Mouse (Mus musculus): Measurements from ENCODE around the gene H6pd.

The H6pd gene

DNA sequence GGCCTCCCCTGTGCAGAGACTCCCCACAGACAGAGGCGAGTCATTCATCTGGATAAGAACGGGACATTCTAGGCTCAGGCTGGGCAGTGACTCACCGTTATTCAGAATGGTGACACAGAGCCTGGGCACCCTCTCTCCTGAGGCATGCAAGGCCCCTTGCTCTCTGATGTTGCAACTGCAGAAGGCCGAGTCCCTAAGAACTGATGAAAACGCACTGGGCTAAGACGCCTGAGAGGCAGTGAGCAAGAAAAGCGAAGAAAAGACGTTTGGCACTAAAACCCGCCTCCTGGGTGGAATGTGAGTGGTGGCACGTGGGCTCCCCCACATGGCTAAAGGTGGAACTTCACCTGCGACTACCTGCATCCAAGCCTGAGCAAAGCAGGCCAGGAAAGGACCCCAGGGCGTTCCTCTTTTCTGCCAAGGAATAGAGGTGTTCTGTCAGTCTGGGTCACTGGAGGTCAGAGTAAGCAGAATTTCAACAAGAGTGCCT is 29.0 kb downstream of the H6pd start:
- no peak for TF ChIP-seq POU5F1 (IDR thresholded peaks at IDR 0.05; ENCODE audit: borderline replicate concordance, low read length)
- peak; percentile 99 for TF ChIP-seq CTCF (conservative IDR thresholded peaks at IDR 0.05; ENCODE audit: low read length)
- Histone ChIP-seq H3K27me3 (ENCODE audit: insufficient read depth, low read length) (peaks cover 13% of the 10 kb centered on the region; the same call in 1 of the 2 replicates), H3K4me3 (replicated peaks; ENCODE audit: low read length) (no peak overlapping the region), H3K36me3 (ENCODE audit: insufficient read depth, low read length) (peaks cover 9% of the 10 kb centered on the region; the same call in 1 of the 2 replicates), H3K9me3 (ENCODE audit: low read length) (no peaks in the 10 kb centered on the region), H3K4me1 (replicated peaks; ENCODE audit: low read depth, low read length) (peaks cover 30% of the 10 kb centered on the region)

DNA sequence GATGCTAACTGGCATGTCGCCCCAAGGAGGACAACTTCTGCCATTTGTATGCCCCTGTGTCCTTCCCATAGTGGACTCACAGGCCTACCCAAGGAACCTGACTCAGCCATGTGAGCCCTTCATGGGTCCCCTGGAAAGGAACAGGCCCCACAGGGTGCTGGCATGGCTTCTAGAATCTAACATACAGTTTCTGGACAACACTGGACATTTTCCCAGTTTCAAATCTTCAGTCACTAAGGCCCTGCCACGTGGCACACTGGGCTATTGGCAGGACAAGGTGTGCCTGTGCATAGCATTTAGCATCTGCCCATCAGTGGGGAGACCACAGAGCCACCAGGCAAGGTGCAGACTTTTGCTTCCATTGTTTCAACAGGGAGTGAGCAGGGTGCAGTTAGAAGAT is 30.0 kb downstream of the H6pd start:
- TF ChIP-seq CTCF (conservative IDR thresholded peaks at IDR 0.05; ENCODE audit: low read length) (no peak), POU5F1 (IDR thresholded peaks at IDR 0.05; ENCODE audit: borderline replicate concordance, low read length) (no peak), NANOG (IDR thresholded peaks at IDR 0.05; ENCODE audit: borderline replicate concordance, low read length) (no peak)
- Histone ChIP-seq H3K9me3 (ENCODE audit: low read length) (no peaks in the 10 kb centered on the region), H3K27me3 (ENCODE audit: insufficient read depth, low read length) (peaks cover 13% of the 10 kb centered on the region; the same call in 1 of the 2 replicates), H3K36me3 (ENCODE audit: insufficient read depth, low read length) (peaks cover 9% of the 10 kb centered on the region; the same call in 1 of the 2 replicates), H3K4me1 (replicated peaks; ENCODE audit: low read depth, low read length) (peaks cover 30% of the 10 kb centered on the region), H3K4me3 (replicated peaks; ENCODE audit: low read length) (no peak overlapping the region)

DNA sequence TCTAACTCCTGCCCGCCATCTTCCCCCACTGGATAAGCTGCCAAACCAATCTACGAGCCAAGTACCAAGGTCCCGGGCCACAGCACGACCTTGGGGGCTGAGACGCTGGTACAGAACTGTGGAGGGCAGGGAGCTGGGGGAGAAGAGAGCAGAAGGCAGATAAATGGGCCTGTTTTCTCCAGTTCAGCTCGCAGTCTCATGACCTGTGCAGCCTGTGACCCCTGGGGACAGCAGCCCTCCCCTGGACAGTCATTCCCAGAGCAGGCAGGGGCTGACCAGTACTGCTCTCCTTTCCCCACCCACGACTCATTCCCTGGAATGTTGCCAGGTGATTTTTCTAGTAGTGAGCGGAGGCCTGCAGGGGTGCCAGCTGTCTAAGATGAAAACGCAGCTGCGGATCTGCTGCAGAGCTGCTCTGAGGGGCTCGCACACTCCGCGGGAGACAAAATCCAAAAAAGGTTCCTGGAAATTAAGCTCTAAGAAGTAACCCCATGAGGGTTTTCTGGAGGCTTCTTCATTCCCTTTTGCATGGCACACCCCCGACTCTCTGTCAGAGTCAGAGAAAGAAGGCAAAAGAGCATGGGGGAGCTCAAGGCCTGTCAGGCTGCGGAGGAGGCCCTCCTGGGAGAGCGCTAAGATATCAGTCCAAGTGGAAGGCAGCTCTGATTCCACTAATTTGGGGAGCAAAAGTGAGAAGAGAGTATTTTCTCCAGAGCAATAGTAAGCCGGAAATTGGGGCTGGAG is 30.9 kb downstream of the H6pd start:
- Histone ChIP-seq H3K9me3 (ENCODE audit: low read length) (peaks cover under 1% of the 10 kb centered on the region), H3K36me3 (ENCODE audit: insufficient read depth, low read length) (peaks cover 3% of the 10 kb centered on the region; the same call in 1 of the 2 replicates), H3K4me3 (replicated peaks; ENCODE audit: low read length) (no peak overlapping the region), H3K27me3 (ENCODE audit: insufficient read depth, low read length) (peaks cover 9% of the 10 kb centered on the region; the same call in 1 of the 2 replicates), H3K4me1 (replicated peaks; ENCODE audit: low read depth, low read length) (peaks cover 27% of the 10 kb centered on the region)
- TF ChIP-seq CTCF (conservative IDR thresholded peaks at IDR 0.05; ENCODE audit: low read length) = no peak
- TF ChIP-seq POU5F1 (IDR thresholded peaks at IDR 0.05; ENCODE audit: borderline replicate concordance, low read length) = no peak
- TF ChIP-seq NANOG (IDR thresholded peaks at IDR 0.05; ENCODE audit: borderline replicate concordance, low read length) = no peak

DNA sequence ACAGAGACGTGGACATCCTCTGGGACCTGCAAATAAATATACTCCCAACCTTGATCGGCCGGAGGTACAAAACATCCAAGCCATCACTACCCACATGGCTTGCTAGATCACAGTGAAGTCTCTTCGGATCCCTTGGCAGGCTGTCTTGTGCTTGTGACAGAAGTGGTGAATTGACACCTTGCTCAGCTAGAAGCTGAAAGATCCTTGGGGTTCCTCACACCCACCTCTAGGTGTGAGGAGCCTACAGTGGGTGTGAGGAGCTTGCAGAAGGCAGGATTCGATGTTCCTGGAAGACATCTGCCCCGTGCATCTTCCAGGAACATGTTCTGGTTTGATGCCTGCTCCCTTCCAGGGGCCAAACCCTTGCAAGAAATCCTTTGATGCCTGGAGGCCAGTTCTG is 31.6 kb downstream of the H6pd start:
- peaks cover 3% of the 10 kb centered on the region for H3K9me3 ChIP-seq (ENCODE audit: low read length)
- peaks cover 21% of the 10 kb centered on the region for H3K4me1 ChIP-seq (replicated peaks; ENCODE audit: low read depth, low read length)
- TF ChIP-seq CTCF (conservative IDR thresholded peaks at IDR 0.05; ENCODE audit: low read length) (no peak), NANOG (IDR thresholded peaks at IDR 0.05; ENCODE audit: borderline replicate concordance, low read length) (no peak), POU5F1 (IDR thresholded peaks at IDR 0.05; ENCODE audit: borderline replicate concordance, low read length) (no peak)
- H3K4me3 ChIP-seq (replicated peaks; ENCODE audit: low read length) = no peak overlapping the region
- H3K36me3 ChIP-seq (ENCODE audit: insufficient read depth, low read length) = peaks cover 3% of the 10 kb centered on the region; the same call in 1 of the 2 replicates
- H3K27me3 ChIP-seq (ENCODE audit: insufficient read depth, low read length) = peaks cover 9% of the 10 kb centered on the region; the same call in 1 of the 2 replicates

DNA sequence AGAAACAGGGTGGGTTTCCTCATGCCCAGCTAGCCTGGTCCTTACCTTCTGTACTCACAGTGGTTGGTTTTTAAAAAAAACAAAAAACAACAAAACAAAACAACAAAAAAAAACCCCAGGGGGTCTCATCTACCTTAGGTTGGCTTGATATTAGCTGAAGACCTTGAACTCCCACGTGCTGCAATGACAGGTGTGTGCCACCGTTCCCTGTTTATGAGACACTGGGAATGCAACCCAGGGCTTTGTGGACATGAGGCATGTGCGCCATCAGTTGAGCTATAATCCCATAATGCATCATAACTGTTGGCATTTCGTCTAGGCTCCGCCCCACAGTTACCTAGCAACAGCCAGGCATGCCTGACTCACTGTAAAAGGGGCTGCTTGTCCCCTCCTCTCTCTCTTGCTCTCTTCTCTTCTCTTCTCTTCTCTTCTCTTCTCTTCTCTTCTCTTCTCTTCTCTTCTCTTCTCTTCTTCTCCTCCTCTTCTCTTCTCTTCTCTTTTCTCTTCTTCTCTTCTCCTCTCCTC is 33.0 kb downstream of the H6pd start:
- TF ChIP-seq CTCF (conservative IDR thresholded peaks at IDR 0.05; ENCODE audit: low read length) = no peak
- H3K4me1 ChIP-seq (replicated peaks; ENCODE audit: low read depth, low read length) = peaks cover 20% of the 10 kb centered on the region
- H3K9me3 ChIP-seq (ENCODE audit: low read length) = peaks cover 3% of the 10 kb centered on the region

DNA sequence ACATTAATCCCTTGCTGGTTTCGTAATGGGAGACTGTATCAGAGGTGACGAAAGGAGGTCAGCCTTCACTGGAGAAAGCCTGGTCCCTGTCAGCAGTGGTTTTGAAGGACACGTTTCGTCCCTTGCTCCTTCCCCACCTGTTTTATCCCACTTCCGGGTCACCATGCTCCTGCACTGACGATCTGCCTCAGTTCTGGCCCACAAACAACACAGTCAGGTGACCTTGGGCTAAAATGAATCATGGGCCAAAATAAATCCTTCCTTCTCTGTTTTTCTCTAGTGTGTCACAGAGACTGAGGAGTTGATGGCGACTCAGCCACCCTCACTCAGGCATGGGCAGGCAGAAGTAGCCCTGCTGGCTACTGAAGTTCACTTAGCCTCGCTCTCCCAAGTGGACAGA is 33.5 kb downstream of the H6pd start:
- H3K4me3 ChIP-seq (replicated peaks; ENCODE audit: low read length) = no peak overlapping the region
- H3K27me3 ChIP-seq (ENCODE audit: insufficient read depth, low read length) = peaks cover 7% of the 10 kb centered on the region; the same call in 1 of the 2 replicates
- H3K4me1 ChIP-seq (replicated peaks; ENCODE audit: low read depth, low read length) = peaks cover 24% of the 10 kb centered on the region
- TF ChIP-seq NANOG (IDR thresholded peaks at IDR 0.05; ENCODE audit: borderline replicate concordance, low read length) = no peak
- TF ChIP-seq POU5F1 (IDR thresholded peaks at IDR 0.05; ENCODE audit: borderline replicate concordance, low read length) = no peak
- TF ChIP-seq CTCF (conservative IDR thresholded peaks at IDR 0.05; ENCODE audit: low read length) = no peak
- H3K36me3 ChIP-seq (ENCODE audit: insufficient read depth, low read length) = no peaks in the 10 kb centered on the region
- peaks cover 3% of the 10 kb centered on the region for H3K9me3 ChIP-seq (ENCODE audit: low read length)

More for the DNA sequence above, 33.0 kb downstream of the H6pd start:
- H3K36me3 ChIP-seq (ENCODE audit: insufficient read depth, low read length) = no peaks in the 10 kb centered on the region
- H3K27me3 ChIP-seq (ENCODE audit: insufficient read depth, low read length) = peaks cover 9% of the 10 kb centered on the region; the same call in 1 of the 2 replicates
- no peak overlapping the region for H3K4me3 ChIP-seq (replicated peaks; ENCODE audit: low read length)

DNA sequence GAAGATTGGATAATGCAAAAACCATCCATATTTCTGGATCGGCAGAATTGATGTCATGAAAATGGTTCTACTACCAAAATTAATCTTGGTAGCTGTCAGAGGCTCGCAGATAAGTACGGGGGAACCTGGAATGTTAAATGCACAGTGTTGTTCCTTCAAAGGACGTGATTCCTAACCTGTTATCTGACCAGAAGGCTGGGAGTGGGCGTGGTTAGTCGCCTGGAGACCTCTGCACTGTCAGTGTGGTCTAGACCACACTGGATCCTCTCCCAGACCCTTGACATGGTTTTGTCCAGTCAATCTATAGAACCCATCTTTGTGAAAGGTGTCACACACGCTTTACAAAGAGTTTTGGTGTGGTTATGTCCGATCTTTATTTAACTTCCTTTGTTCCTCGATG is 37.4 kb downstream of the H6pd start:
- no peak overlapping the region for H3K4me3 ChIP-seq (replicated peaks; ENCODE audit: low read length)
- no peaks in the 10 kb centered on the region for H3K36me3 ChIP-seq (ENCODE audit: insufficient read depth, low read length)
- peaks cover 34% of the 10 kb centered on the region for H3K4me1 ChIP-seq (replicated peaks; ENCODE audit: low read depth, low read length)
- 0 out of 2 replicates have a peak, but pooled peaks cover 3% of the 10 kb centered on the region for H3K27me3 ChIP-seq (ENCODE audit: insufficient read depth, low read length)
- TF ChIP-seq CTCF (conservative IDR thresholded peaks at IDR 0.05; ENCODE audit: low read length) (no peak), NANOG (IDR thresholded peaks at IDR 0.05; ENCODE audit: borderline replicate concordance, low read length) (no peak), POU5F1 (IDR thresholded peaks at IDR 0.05; ENCODE audit: borderline replicate concordance, low read length) (no peak)
- H3K9me3 ChIP-seq (ENCODE audit: low read length) = peaks cover 3% of the 10 kb centered on the region

DNA sequence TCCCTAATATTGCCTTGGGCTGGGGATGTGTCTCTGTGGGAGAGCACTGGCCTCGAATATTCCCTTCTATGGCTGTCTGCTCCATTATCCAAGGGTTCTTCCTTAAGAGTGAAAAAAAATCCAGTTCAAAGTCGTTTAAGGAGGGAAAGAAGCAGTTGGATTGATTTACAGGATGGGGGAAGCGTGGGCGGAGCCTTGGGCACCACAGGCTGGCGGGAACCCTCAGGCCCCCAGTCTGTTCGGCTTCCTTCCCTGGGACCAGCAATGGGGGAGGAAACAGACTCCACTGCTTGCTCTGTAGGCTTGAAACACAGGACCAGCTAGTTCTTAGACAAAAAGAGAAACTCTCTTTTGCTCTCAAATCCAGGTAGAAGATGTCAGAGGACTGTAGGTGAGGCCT is 40.3 kb downstream of the H6pd start:
- Histone ChIP-seq H3K4me1 (replicated peaks; ENCODE audit: low read depth, low read length) (peaks cover 28% of the 10 kb centered on the region), H3K9me3 (ENCODE audit: low read length) (peaks cover 3% of the 10 kb centered on the region), H3K4me3 (replicated peaks; ENCODE audit: low read length) (no peak overlapping the region), H3K36me3 (ENCODE audit: insufficient read depth, low read length) (no peaks in the 10 kb centered on the region), H3K27me3 (ENCODE audit: insufficient read depth, low read length) (peaks cover 3% of the 10 kb centered on the region; the same call in 1 of the 2 replicates)
- TF ChIP-seq POU5F1 (IDR thresholded peaks at IDR 0.05; ENCODE audit: borderline replicate concordance, low read length) = no peak
- no peak for TF ChIP-seq CTCF (conservative IDR thresholded peaks at IDR 0.05; ENCODE audit: low read length)
- TF ChIP-seq NANOG (IDR thresholded peaks at IDR 0.05; ENCODE audit: borderline replicate concordance, low read length) = no peak

All from E14TG2a.4 (cell line).